Mouse (Mus musculus) liver, embryonic 14.5 days (tissue): Measurements from ENCODE around the gene Col19a1. TPM values are rescaled to one million over a fixed set of nuclear protein-coding genes. Genes with fewer than 3 reads are reported as not detected.
"Not testable (repeated sequence)": the region's sequence is repeated elsewhere in the genome, so short reads cannot be mapped to it uniquely, and the experiment has no call there.

ENCODE experiments used
- ATAC-seq: fragments of 200-750 bp; cut with Nextera tagmentation; 2 replicates; pipeline ENCODE4 v1.8.0; 2017; ENCODE audit warnings: moderate number of reproducible peaks, mild to moderate bottlenecking, moderate library complexity; ENCODE audit not compliant: insufficient read depth
- DNase-seq, 3 experiments: peaks; one replicate each; pipeline ENCODE4 v3.0.0-alpha.2; 2012 to 2013; ENCODE audit warnings: low read depth in 3 of 3, low spot score in 3 of 3
- H3K27ac ChIP-seq: fragments of 300-500 bp; sonication (generic); 2 replicates; pipeline ENCODE4 v1.5.1; 2014; ENCODE audit warnings: moderate library complexity, mild to moderate bottlenecking, control low read depth, inconsistent platforms
- H3K27me3 ChIP-seq: fragments of 300-500 bp; sonication (generic); 2 replicates; pipeline ENCODE4 v1.6.1; 2014; ENCODE audit warnings: mild to moderate bottlenecking, low read length, moderate library complexity; ENCODE audit not compliant: control insufficient read depth, insufficient read depth
- H3K36me3 ChIP-seq: fragments of 300-500 bp; sonication (generic); replicated peaks from 2 replicates; pipeline ENCODE4 v1.6.1; 2014; ENCODE audit warnings: low read depth; ENCODE audit not compliant: control insufficient read depth, insufficient read depth
- H3K4me1 ChIP-seq, 2 experiments: fragments of 200-500 bp in 1 of 2; fragments of 300-500 bp in 1 of 2; sonication (generic) in 1 of 2; replicated peaks; 2 replicates each; pipeline ENCODE4 v1.6.1; 2012 to 2014; ENCODE audit warnings: antibody characterized with exemption in 1 of 2, inconsistent platforms in 1 of 2, low read length in 1 of 2; ENCODE audit not compliant: control insufficient read depth in 2 of 2, insufficient read depth in 2 of 2
- H3K4me2 ChIP-seq: fragments of 300-500 bp; sonication (generic); 2 replicates; pipeline ENCODE4 v1.6.1; 2014; ENCODE audit warnings: low read depth, mild to moderate bottlenecking, control low read depth, moderate library complexity
- H3K4me3 ChIP-seq, 2 experiments: fragments of 200-500 bp in 1 of 2; fragments of 300-500 bp in 1 of 2; sonication (generic) in 1 of 2; 2 replicates each; pipeline ENCODE4 v1.5.1; 2012 to 2014; ENCODE audit warnings: low read depth in 2 of 2, low read length in 2 of 2, mild to moderate bottlenecking in 2 of 2, control low read depth in 1 of 2, inconsistent platforms in 1 of 2, moderate library complexity in 1 of 2; ENCODE audit not compliant: insufficient read depth in 1 of 2
- H3K9ac ChIP-seq: fragments of 300-500 bp; sonication (generic); replicated peaks from 2 replicates; pipeline ENCODE4 v1.6.1; 2014; ENCODE audit warnings: mild to moderate bottlenecking, control low read depth, moderate library complexity
- H3K9me3 ChIP-seq: fragments of 300-500 bp; sonication (generic); 2 replicates; pipeline ENCODE4 v1.6.1; 2016; ENCODE audit warnings: low read length, mixed read lengths; ENCODE audit not compliant: control insufficient read depth
- CTCF ChIP-seq: IDR thresholded peaks from 2 replicates; pipeline ENCODE4 v1.5.1; 2016; ENCODE audit warnings: antibody characterized with exemption, low read depth, control low read depth
- EP300 ChIP-seq: IDR thresholded peaks from 2 replicates; pipeline ENCODE4 v1.6.1; 2016; ENCODE audit warnings: antibody characterized with exemption, low read depth
- WGBS: fragments of 180-500 bp; shearing (Covaris S2); extraction: QIAGEN DNeasy Blood & Tissue Kit; methylation state at CpG from one replicate; pipeline ENCODE4 v1.1.7; 2014; ENCODE audit not compliant: insufficient replicate concordance; 5-methylcytosine and 5-hydroxymethylcytosine counted together
- polyA plus RNA-seq, 2 experiments: library from polyadenylated mRNA; depleted of rRNA in 1 of 2; stranded (reverse) in 1 of 2; unstranded in 1 of 2; fragments of >200 nt; fragmentation: Nextera tagmentation in 1 of 2; extraction: Ambion mirVana in 1 of 2; gene quantifications; 2 replicates each; pipeline versions ENCODE4 v1.2.1 to v1.2.3; 2012 to 2014

Gene Col19a1
- not detected in 2 replicates for polyA plus RNA-seq (2012; rRNA removed)
- polyA plus RNA-seq (2014; fragmentation: Nextera tagmentation; extraction: Ambion mirVana) = not detected in 2 replicates

DNA sequence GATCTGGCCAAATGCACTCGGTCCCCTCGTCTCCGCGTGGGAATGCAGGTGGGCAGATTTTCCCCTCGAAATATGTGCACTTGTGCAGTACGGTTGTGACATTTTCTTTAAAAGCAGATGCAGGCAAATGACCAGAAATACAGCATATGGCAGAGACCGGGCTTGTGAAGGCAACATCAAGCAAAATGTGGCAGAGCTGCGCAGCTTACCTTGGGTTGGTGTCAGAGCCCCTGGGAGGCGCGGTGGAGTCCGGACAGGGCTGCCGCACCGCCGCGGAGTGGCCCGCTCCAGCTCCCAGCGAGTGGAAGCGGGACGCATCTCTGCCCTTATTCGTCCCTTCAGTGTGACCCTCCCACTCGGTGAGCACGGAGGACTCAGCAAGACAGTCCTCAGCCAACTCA is at the start of gene Col19a1:
Gene Col19a1, minus strand, starts transcription at position 332 of the 401 bp plus-strand sequence.
- Histone ChIP-seq H3K4me3 (peak within 1 kb of the TSS; percentile 6 to 28; a peak in 3 of 4 replicates), H3K27me3 (peaks cover 20% of the 10 kb centered on the region), H3K27ac (no peak within 1 kb of the TSS), H3K36me3 (no peaks in the 10 kb centered on the region), H3K9ac (no peak within 1 kb of the TSS), H3K9me3 (no peaks in the 10 kb centered on the region), H3K4me2 (peak within 1 kb of the TSS; percentile 34), H3K4me1 (no peaks in the 10 kb centered on the region)
- ATAC-seq (no peak), DNase-seq (no peak)
- TF ChIP-seq EP300 (no peak), CTCF (no peak)
- whole genome bisulfite sequencing = 2% methylated on average over 22 of the region's 22 CpGs

DNA sequence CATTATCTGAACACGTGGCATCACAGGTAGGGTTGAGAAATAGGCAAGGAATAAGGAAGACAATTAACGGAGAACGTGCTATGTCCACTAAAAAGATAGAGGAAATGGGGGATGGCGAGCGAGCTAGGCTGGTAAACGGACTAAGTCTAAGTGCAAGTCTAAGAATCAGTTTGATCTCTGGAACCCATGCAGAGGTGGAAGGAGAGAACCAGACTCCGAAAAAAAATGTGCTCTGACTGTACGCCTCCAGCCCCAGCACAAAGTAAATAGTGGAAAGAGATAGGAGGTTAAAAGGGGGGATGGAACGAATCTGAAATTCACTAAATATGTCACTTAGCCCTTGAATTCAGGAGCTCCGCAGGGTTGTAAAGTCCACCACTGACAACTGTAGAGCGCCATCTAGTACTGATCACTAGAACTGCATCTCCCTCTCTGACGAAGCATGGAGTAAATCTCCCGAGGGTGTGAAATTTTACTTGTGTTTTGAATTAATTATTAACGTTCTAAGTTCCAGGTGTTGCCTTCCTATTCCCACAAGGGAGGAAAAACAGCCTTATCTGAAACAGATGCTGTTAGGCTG is 46.4 kb upstream of the Col19a1 start:
- no peak overlapping the region for H3K27ac ChIP-seq
- no peaks in the 10 kb centered on the region for H3K36me3 ChIP-seq
- no peak overlapping the region for H3K9ac ChIP-seq
- no peaks in the 10 kb centered on the region for H3K4me1 ChIP-seq
- H3K9me3 ChIP-seq = no peaks in the 10 kb centered on the region
- ATAC-seq = no peak
- DNase-seq = no peak
- H3K4me3 ChIP-seq = no peak overlapping the region
- WGBS = 26% methylated on average over 14 of the region's 14 CpGs
- H3K4me2 ChIP-seq = no peak overlapping the region
- no peaks in the 10 kb centered on the region for H3K27me3 ChIP-seq
- TF ChIP-seq EP300 (no peak), CTCF (peak; percentile 29; the same call in 1 of the 2 replicates)

DNA sequence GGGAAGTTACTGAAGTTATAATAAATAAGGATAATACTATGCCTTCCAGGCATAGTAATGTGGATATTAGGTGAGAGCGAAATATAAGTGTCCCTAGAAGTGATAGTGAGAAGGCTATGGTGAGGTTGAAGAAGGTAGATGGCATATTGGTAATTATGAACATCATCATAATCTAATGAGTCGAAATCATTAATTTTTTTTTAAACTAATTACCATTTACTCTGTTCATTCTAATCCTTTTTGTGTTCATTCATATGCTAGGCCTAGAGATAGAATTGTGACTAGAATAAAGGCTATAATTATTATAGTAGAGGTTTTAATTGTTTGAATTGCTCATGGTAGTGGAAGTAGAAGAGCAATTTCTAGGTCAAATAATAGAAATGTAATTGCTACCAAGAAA is 25.3 kb upstream of the Col19a1 start:
- not testable (repeated sequence) for H3K4me2 ChIP-seq, H3K36me3 ChIP-seq, H3K27ac ChIP-seq, H3K9me3 ChIP-seq, DNase-seq, ATAC-seq, H3K9ac ChIP-seq, H3K4me1 ChIP-seq, H3K4me3 ChIP-seq, H3K27me3 ChIP-seq
- WGBS = 0% methylated on average over 1 of the region's 2 CpGs

- Histone ChIP-seq H3K27ac (no peak overlapping the region), H3K36me3 (no peaks in the 10 kb centered on the region), H3K4me2 (no peak overlapping the region), H3K9me3 (no peaks in the 10 kb centered on the region), H3K4me3 (no peak overlapping the region), H3K27me3 (no peaks in the 10 kb centered on the region), H3K9ac (no peak overlapping the region), H3K4me1 (no peaks in the 10 kb centered on the region)
- WGBS = 75% methylated on average over 19 of the region's 19 CpGs
- DNase-seq = no peak
- TF ChIP-seq CTCF = no peak
- no peak for TF ChIP-seq EP300
- no peak for ATAC-seq
Measured at GRCm38 (mm10) chr1:24595096-24595495, 7.8 kb upstream of the Col19a1 start.

- Histone ChIP-seq H3K36me3 (no peaks in the 10 kb centered on the region), H3K9ac (no peak overlapping the region), H3K4me1 (no peaks in the 10 kb centered on the region), H3K27me3 (peaks cover 20% of the 10 kb centered on the region), H3K4me2 (peak overlapping the region; percentile 34), H3K27ac (no peak overlapping the region), H3K4me3 (peak overlapping the region; percentile 6 to 28; a peak in 3 of 4 replicates), H3K9me3 (no peaks in the 10 kb centered on the region)
- no peak for ATAC-seq
- DNase-seq = no peak
- TF ChIP-seq EP300 = no peak
- TF ChIP-seq CTCF = no peak
- 2% methylated on average over 72 of the region's 72 CpGs for WGBS
Measured at GRCm38 (mm10) chr1:24586370-24587140, 717 bp downstream of the Col19a1 start.
